Mouse (Mus musculus): ENCODE results near the gene Nr2f2.

GRCm38 (mm10) chr7:70339998-70340630 is 26.4 kb downstream of the Nr2f2 start:
- no peak for TF ChIP-seq CTCF (conservative IDR thresholded peaks at IDR 0.05; ENCODE audit: insufficient read depth, insufficient read length, low read depth, low read length)
- TF ChIP-seq POLR2A (IDR thresholded peaks at IDR 0.05; ENCODE audit: low read depth, low read length), result no peak
